Comparison of ENCODE assay signal across 22 mouse cellular contexts in genomic region chr2:71934046-71934445, GRCm38 (mm10). TPM values are rescaled to one million over a fixed set of nuclear protein-coding genes. Genes with fewer than 3 reads are reported as not detected.
DNase-seq lines count a peak whose midpoint lies in the region; ATAC-seq and TF ChIP-seq lines count a peak whose summit lies in the region.
"Had no signal": no experiment of that assay in that cellular context is flagged by ENCODE, and none has a peak within 500 bp of the region (broad histone marks: within the 10 kb centered on the region; RNA-seq: fewer than 3 reads in every experiment).

No protein-coding gene starts in this region.

- H3K4me3 ChIP-seq in cerebellum, adult 2 months (replicated peaks; ENCODE audit: insufficient read depth, low read depth, low read length), result no peak overlapping the region
- H3K4me3 ChIP-seq in heart, embryonic 11.5 days (ENCODE audit: low read depth, low read length), result no peak overlapping the region
- H3K4me3 ChIP-seq: embryonic facial prominence, embryonic 13.5 days; embryonic facial prominence, embryonic 15.5 days; erythroblast, embryonic 14.5 days; forebrain, embryonic 10.5 days; forebrain, embryonic 12.5 days had no signal

- no peak for ATAC-seq in heart, embryonic 11.5 days (replicated peaks; ENCODE audit: insufficient number of reproducible peaks, low FRiP score, low TSS enrichment)
- ATAC-seq in CD4-positive, CD25-positive, alpha-beta regulatory T cell, adult 4 months, result no peak
- ATAC-seq: activated CD4-positive, CD25-positive, alpha-beta regulatory T cell, adult 4 months; forebrain, embryonic 14.5 days; forebrain, embryonic 16.5 days; Patski had no signal

- no peak for TF ChIP-seq POLR2A in cerebellum, adult 2 months (IDR thresholded peaks at IDR 0.05; ENCODE audit: borderline replicate concordance, insufficient read depth, low read length)

- WGBS in cerebellum, adult 2 months, result 45% methylated on average over 8 of the region's 8 CpGs
- 87% methylated on average over 8 of the region's 8 CpGs for WGBS in heart, embryonic 11.5 days (ENCODE audit: insufficient replicate concordance)

- no peaks in the 10 kb centered on the region for H3K4me1 ChIP-seq in cerebellum, adult 2 months (ENCODE audit: control insufficient read depth, insufficient read depth, low read length)
- H3K4me1 ChIP-seq in heart, embryonic 11.5 days (ENCODE audit: control insufficient read depth, insufficient read depth, low read length), result peaks cover 3% of the 10 kb centered on the region; the same call in 1 of the 2 replicates
- H3K4me1 ChIP-seq: embryonic facial prominence, embryonic 13.5 days; forebrain, embryonic 12.5 days had no signal

- H3K36me3 ChIP-seq in heart, embryonic 11.5 days (ENCODE audit: control insufficient read depth, insufficient read depth, low read length), result no peaks in the 10 kb centered on the region
- H3K36me3 ChIP-seq: embryonic facial prominence, embryonic 13.5 days; embryonic facial prominence, embryonic 15.5 days; forebrain, embryonic 10.5 days; forebrain, embryonic 12.5 days; G1E had no signal

- peak; percentile 5 for DNase-seq in cerebellum, adult 8-10 months
- DNase-seq in cerebellum, adult 2 months, result no peak
- peak; percentile 63 for DNase-seq in heart, adult 11 months
- DNase-seq: adrenal gland, adult 8-10 months; adrenal gland, postnatal 14 days; adrenal gland, postnatal 36 days; cerebellum, adult 11 months; cerebellum, postnatal 10 days; embryo, embryonic 11 days had no signal

- no peak overlapping the region for H3K4me2 ChIP-seq in heart, embryonic 11.5 days
- H3K4me2 ChIP-seq: embryonic facial prominence, embryonic 13.5 days; embryonic facial prominence, embryonic 15.5 days; forebrain, embryonic 12.5 days had no signal

- H3K27me3 ChIP-seq in cerebellum, adult 2 months (ENCODE audit: control insufficient read depth, insufficient read depth, low read length), result no peaks in the 10 kb centered on the region
- no peaks in the 10 kb centered on the region for H3K27me3 ChIP-seq in heart, embryonic 11.5 days (ENCODE audit: control insufficient read depth, insufficient read depth, low read length)
- H3K27me3 ChIP-seq: CH12.LX; embryonic facial prominence, embryonic 15.5 days; forebrain, embryonic 12.5 days had no signal

- H3K27ac ChIP-seq in cerebellum, adult 2 months (ENCODE audit: insufficient read depth, low read length), result no peak overlapping the region
- H3K27ac ChIP-seq in heart, embryonic 11.5 days (ENCODE audit: low read depth, low read length), result no peak overlapping the region
- H3K27ac ChIP-seq: embryonic facial prominence, embryonic 13.5 days; embryonic facial prominence, embryonic 15.5 days; forebrain, embryonic 10.5 days; forebrain, embryonic 12.5 days had no signal

- no peak overlapping the region for H3K9ac ChIP-seq in heart, embryonic 11.5 days (ENCODE audit: low read depth, low read length)
- H3K9ac ChIP-seq: embryonic facial prominence, embryonic 13.5 days; embryonic facial prominence, embryonic 15.5 days; forebrain, embryonic 12.5 days had no signal

- no peaks in the 10 kb centered on the region for H3K9me3 ChIP-seq in heart, embryonic 11.5 days (replicated peaks; ENCODE audit: control insufficient read depth, low read length)
- H3K9me3 ChIP-seq: embryonic facial prominence, embryonic 13.5 days; embryonic facial prominence, embryonic 15.5 days; forebrain, embryonic 10.5 days; forebrain, embryonic 12.5 days; G1E had no signal

- TF ChIP-seq CTCF in cerebellum, adult 2 months (IDR thresholded peaks at IDR 0.05; ENCODE audit: borderline replicate concordance, insufficient read depth, low read depth, low read length), result no peak

RNA-seq across cellular contexts. Expression of gene Rapgef4, which starts 47.0 kb away (rescaled TPM):
- 192 and 200 TPM in 2 replicates for polyA plus RNA-seq in cerebellum, adult 2 months (2012; rRNA removed)
- polyA plus RNA-seq in heart, embryonic 11.5 days (2014; fragmentation: Nextera tagmentation; extraction: Ambion mirVana), result 2.6 and 4.0 TPM in 2 replicates
- polyA plus RNA-seq in CD4-positive, CD25-positive, alpha-beta regulatory T cell, adult 4 months (2017; shearing (Covaris generic)), result 1 to 10 TPM; 4.0 to 8.2 TPM
- polyA plus RNA-seq: erythroblast, embryonic 14.5 days; G1E had no signal

Comparison
In these comparisons a context has a peak if more than half of its experiments do, and no peak if none do; other contexts are left out.
1. DNase-seq: peak in cerebellum, adult 8-10 months (single experiment) and heart, adult 11 months (single experiment); none in cerebellum, adult 2 months (0 of 2).
2. RNA of gene Rapgef4, which starts 47.0 kb away (polyA plus RNA-seq): 192 to 200 TPM in cerebellum, adult 2 months; 4.0 to 8.2 TPM in CD4-positive, CD25-positive, alpha-beta regulatory T cell, adult 4 months and 2.6 to 4.0 TPM in heart, embryonic 11.5 days; every median in the first group is over 10 times any median in the second.